Mouse (Mus musculus) ES-E14 (cell line): ENCODE results near the gene Reep1. TPM values are rescaled to one million over a fixed set of nuclear protein-coding genes. Genes with fewer than 3 reads are reported as not detected.

ENCODE experiments used
- DNase-seq: peaks from one replicate; pipeline ENCODE4 v3.0.0-alpha.2; 2013; ENCODE audit warnings: low read depth, low spot score
- H3K27ac ChIP-seq: 2 replicates; pipeline ENCODE4 v1.5.1; 2012; ENCODE audit warnings: low read depth, mild to moderate bottlenecking, low read length, moderate library complexity, mixed read lengths; ENCODE audit not compliant: poor library complexity, insufficient read depth, severe bottlenecking
- H3K36me3 ChIP-seq: 2 replicates; pipeline ENCODE4 v1.6.1; 2012; ENCODE audit warnings: mild to moderate bottlenecking, low read length, moderate library complexity, mixed read lengths; ENCODE audit not compliant: control insufficient read depth, poor library complexity, insufficient read depth, severe bottlenecking
- H3K4me1 ChIP-seq, 2 experiments: fragments of 150-350 bp in 1 of 2; sonication (generic) in 1 of 2; 2 replicates each; pipeline ENCODE4 v1.6.1; 2012; ENCODE audit warnings: low read length in 2 of 2, mild to moderate bottlenecking in 1 of 2, mixed read lengths in 1 of 2; ENCODE audit not compliant: control insufficient read depth in 2 of 2, insufficient read depth in 2 of 2, poor library complexity in 1 of 2
- H3K4me3 ChIP-seq, 2 experiments: fragments of 150-350 bp in 1 of 2; sonication (generic) in 1 of 2; 2 replicates each; pipeline ENCODE4 v1.5.1; 2012; ENCODE audit warnings: low read length in 2 of 2, low read depth in 1 of 2, mild to moderate bottlenecking in 1 of 2, mixed read lengths in 1 of 2; ENCODE audit not compliant: insufficient read depth in 1 of 2, poor library complexity in 1 of 2, severe bottlenecking in 1 of 2
- H3K9ac ChIP-seq: 2 replicates; pipeline ENCODE4 v1.6.1; 2012; ENCODE audit warnings: low read depth, mild to moderate bottlenecking, low read length, mixed read lengths; ENCODE audit not compliant: poor library complexity, insufficient read depth, severe bottlenecking
- H3K9me3 ChIP-seq: fragments of 150-350 bp; sonication (generic); 2 replicates; pipeline ENCODE4 v1.6.1; 2012; ENCODE audit warnings: low read depth, mild to moderate bottlenecking, low read length; ENCODE audit not compliant: control insufficient read depth, insufficient read depth
- CHD2 ChIP-seq: IDR thresholded peaks from 2 replicates; pipeline ENCODE4 v1.6.1; 2014; ENCODE audit warnings: mild to moderate bottlenecking, low read depth, low read length, inconsistent platforms
- HCFC1 ChIP-seq: IDR thresholded peaks from 2 replicates; pipeline ENCODE4 v1.6.1; 2012; ENCODE audit warnings: low read length, inconsistent platforms, borderline replicate concordance; ENCODE audit not compliant: insufficient read depth
- MAFK ChIP-seq: IDR thresholded peaks from 2 replicates; pipeline ENCODE4 v1.6.1; 2014; ENCODE audit warnings: mild to moderate bottlenecking, low read depth, low read length, inconsistent platforms; ENCODE audit not compliant: insufficient read depth
- ZC3H11A ChIP-seq: IDR thresholded peaks from 2 replicates; pipeline ENCODE4 v1.6.1; 2012; ENCODE audit warnings: low read depth, mild to moderate bottlenecking, inconsistent platforms, low read length, borderline replicate concordance
- ZNF384 ChIP-seq: IDR thresholded peaks from 2 replicates; pipeline ENCODE4 v1.6.1; 2012; ENCODE audit warnings: low read depth, low read length, inconsistent platforms
- in situ Hi-C, 2 experiments: fragments of 600-800 bp; cut with MboI; formaldehyde crosslinking; loops; one replicate each; pipeline ENCODE4 v1.15.1; 2025; ENCODE audit warnings: low sequenced_read_pairs in 2 of 2, inconsistent platforms in 1 of 2; ENCODE audit not compliant: unreplicated experiment in 2 of 2
- total RNA-seq: library from RNA; depleted of rRNA; stranded (reverse); fragments of 300-350 nt; gene quantifications from 2 replicates; pipeline ENCODE4 v1.2.3, GENCODE M21; 2012

Reep1 gene
- total RNA-seq, 1 experiment, result 8.9 TPM

GRCm38 (mm10) chr6:71809890-71810289, 102.5 kb downstream of the Reep1 start:
- Histone ChIP-seq H3K9me3 (no peaks in the 10 kb centered on the region), H3K9ac (no peak overlapping the region), H3K4me3 (no peak overlapping the region), H3K27ac (no peak overlapping the region), H3K36me3 (no peaks in the 10 kb centered on the region), H3K4me1 (no peaks in the 10 kb centered on the region)
- DNase-seq, result no peak
- in situ Hi-C loops, result no loop called here
- no peak for TF ChIP-seq MAFK
- no peak for TF ChIP-seq ZC3H11A
- no peak for TF ChIP-seq HCFC1
- no peak for TF ChIP-seq ZNF384
- no peak for TF ChIP-seq CHD2

GRCm38 (mm10) chr6:71812820-71813219, 105.5 kb downstream of the Reep1 start:
- TF ChIP-seq HCFC1 (no peak), MAFK (no peak), ZNF384 (no peak), CHD2 (no peak), ZC3H11A (no peak)
- H3K27ac ChIP-seq, result no peak overlapping the region
- in situ Hi-C loops, result no loop called here
- peaks cover 5% of the 10 kb centered on the region for H3K36me3 ChIP-seq
- no peak overlapping the region for H3K9ac ChIP-seq
- H3K4me3 ChIP-seq, result no peak overlapping the region
- H3K9me3 ChIP-seq, result no peaks in the 10 kb centered on the region
- no peak for DNase-seq
- no peaks in the 10 kb centered on the region for H3K4me1 ChIP-seq

GRCm38 (mm10) chr6:71819764-71820292, 112.5 kb downstream of the Reep1 start:
- no peak overlapping the region for H3K27ac ChIP-seq
- no peak for DNase-seq
- TF ChIP-seq ZC3H11A, result no peak
- no peak for TF ChIP-seq CHD2
- no peak for TF ChIP-seq MAFK
- no peak for TF ChIP-seq HCFC1
- TF ChIP-seq ZNF384, result no peak
- no peaks in the 10 kb centered on the region for H3K9me3 ChIP-seq
- no peaks in the 10 kb centered on the region for H3K4me1 ChIP-seq
- in situ Hi-C loops, result no loop called here
- peaks cover 7% of the 10 kb centered on the region for H3K36me3 ChIP-seq
- H3K9ac ChIP-seq, result no peak overlapping the region
- no peak overlapping the region for H3K4me3 ChIP-seq

- H3K9me3 ChIP-seq, result no peaks in the 10 kb centered on the region
- no peak for TF ChIP-seq CHD2
- TF ChIP-seq ZNF384, result no peak
- no peak for TF ChIP-seq MAFK
- no peak for TF ChIP-seq ZC3H11A
- TF ChIP-seq HCFC1, result no peak
- H3K27ac ChIP-seq, result no peak overlapping the region
- DNase-seq, result no peak
- H3K4me1 ChIP-seq, result no peaks in the 10 kb centered on the region
- peak overlapping the region; percentile 93 to 98 for H3K4me3 ChIP-seq
- in situ Hi-C loops, result no loop called here
- H3K36me3 ChIP-seq, result 0 out of 2 replicates have a peak, but pooled peaks cover 2% of the 10 kb centered on the region
- H3K9ac ChIP-seq, result peak overlapping the region; percentile 78
Measured at GRCm38 (mm10) chr6:71823085-71823484, 115.7 kb downstream of the Reep1 start.
